Mouse (Mus musculus) cortical plate, adult 2 months (tissue): ENCODE measurements at regions not wholly inside any gene's neighbourhood (a gene's known extent, or its start where the extent isn't known, plus 50 kb on each side); places are given as distances from the start of the nearest gene placed in this dataset.

ENCODE experiments used
- H3K27ac ChIP-seq: fragments of 200-500 bp; 2 replicates; pipeline ENCODE4 v1.5.1; 2012; ENCODE audit warnings: low read length, control low read depth, inconsistent platforms; ENCODE audit not compliant: insufficient read depth
- H3K4me1 ChIP-seq: fragments of 200-500 bp; 2 replicates; pipeline ENCODE4 v1.6.1; 2011; ENCODE audit warnings: low read length; ENCODE audit not compliant: control insufficient read depth, insufficient read depth
- H3K4me3 ChIP-seq: fragments of 200-500 bp; 2 replicates; pipeline ENCODE4 v1.5.1; 2011; ENCODE audit warnings: mild to moderate bottlenecking, low read length, control low read depth; ENCODE audit not compliant: insufficient read depth
- CTCF ChIP-seq: fragments of 200-500 bp; IDR thresholded peaks from 2 replicates; pipeline ENCODE4 v1.5.1; 2011; ENCODE audit warnings: mild to moderate bottlenecking, control low read depth, low read length; ENCODE audit not compliant: insufficient read depth; ENCODE audit errors: extremely low read depth
- POLR2A ChIP-seq: fragments of 200-500 bp; IDR thresholded peaks from 2 replicates; pipeline ENCODE4 v1.6.1; 2011; ENCODE audit warnings: mild to moderate bottlenecking, low read length, control low read depth; ENCODE audit not compliant: insufficient read depth; ENCODE audit errors: extremely low read depth

DNA sequence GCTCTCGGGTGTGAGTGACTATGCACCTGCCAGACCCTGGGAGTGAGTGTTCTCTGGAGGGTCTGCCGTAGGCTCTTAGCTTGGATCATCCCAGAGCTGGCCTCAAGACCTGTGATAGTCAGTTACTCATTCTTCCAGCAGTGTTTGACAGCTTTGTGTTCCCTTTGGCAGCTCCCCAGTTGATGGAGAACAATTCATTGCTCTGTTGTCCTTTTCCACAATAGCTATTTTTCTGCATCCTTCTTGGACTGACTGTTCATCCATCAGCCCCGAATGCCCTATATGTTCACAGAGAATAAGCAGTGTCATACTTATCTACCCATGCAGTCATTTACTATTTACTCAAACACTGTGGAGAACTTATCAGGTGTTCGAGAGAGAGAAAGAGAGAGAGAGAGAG is 1368.5 kb downstream of the Gsdmc2 start:
- no peak for TF ChIP-seq CTCF
- TF ChIP-seq POLR2A, result no peak
- no peak overlapping the region for H3K27ac ChIP-seq
- no peak overlapping the region for H3K4me3 ChIP-seq
- H3K4me1 ChIP-seq, result no peaks in the 10 kb centered on the region

DNA sequence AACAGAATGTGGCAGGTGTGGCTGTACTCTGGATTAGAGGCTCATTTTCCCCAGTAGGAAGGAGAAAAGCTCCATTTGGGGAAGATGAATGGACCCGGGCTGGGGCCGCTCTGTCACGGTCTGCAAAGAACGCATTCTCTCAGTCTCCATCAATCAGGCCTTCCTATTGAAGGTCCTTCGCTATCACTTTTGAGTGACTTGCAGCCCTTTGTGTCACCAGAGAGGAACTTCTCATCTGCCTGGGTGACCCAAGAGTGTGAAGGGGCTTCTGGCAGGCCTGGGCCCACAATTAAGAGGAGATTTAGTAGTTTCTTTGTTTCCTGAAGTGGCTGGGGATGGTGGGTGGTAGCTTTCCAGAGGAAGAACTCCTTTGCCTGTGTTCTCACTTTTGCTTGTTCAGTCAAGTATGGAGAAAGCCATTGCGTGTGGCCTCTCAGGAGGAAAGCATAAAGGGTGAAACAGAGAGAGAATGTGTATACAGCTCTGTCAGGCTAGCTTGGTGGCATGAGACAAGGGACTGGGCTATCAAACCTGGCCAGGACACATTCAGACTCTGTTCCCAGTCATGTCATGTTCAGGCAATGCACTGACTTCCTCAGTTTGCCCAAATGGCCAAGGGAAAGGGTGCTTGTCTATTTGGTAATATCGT is 1374.2 kb downstream of the Gsdmc2 start:
- TF ChIP-seq CTCF, result no peak
- no peak for TF ChIP-seq POLR2A
- Histone ChIP-seq H3K4me3 (no peak overlapping the region), H3K4me1 (no peaks in the 10 kb centered on the region; the same call in 1 of the 2 replicates), H3K27ac (no peak overlapping the region)

DNA sequence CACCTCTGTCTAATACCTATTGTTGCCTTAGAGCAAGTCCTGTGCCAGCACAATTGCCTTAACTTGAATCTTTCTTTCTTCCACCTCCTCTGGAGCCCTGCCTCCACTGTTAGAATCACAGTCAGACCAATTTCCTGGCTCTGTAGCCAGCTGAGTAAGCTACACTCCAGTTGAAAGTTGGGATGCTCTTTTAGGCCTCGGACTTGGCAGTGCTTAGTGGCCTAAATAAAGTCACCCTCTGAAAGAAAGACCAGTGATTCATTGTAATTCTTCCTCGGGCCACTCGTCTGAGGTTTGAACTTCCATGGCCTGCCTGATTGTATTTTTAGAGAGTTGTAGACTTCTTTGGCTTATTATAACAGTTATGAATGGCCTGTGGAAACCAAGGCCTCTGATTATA is 1376.9 kb downstream of the Gsdmc2 start:
- Histone ChIP-seq H3K27ac (no peak overlapping the region), H3K4me3 (no peak overlapping the region), H3K4me1 (no peaks in the 10 kb centered on the region; the same call in 1 of the 2 replicates)
- no peak for TF ChIP-seq CTCF
- TF ChIP-seq POLR2A, result no peak

DNA sequence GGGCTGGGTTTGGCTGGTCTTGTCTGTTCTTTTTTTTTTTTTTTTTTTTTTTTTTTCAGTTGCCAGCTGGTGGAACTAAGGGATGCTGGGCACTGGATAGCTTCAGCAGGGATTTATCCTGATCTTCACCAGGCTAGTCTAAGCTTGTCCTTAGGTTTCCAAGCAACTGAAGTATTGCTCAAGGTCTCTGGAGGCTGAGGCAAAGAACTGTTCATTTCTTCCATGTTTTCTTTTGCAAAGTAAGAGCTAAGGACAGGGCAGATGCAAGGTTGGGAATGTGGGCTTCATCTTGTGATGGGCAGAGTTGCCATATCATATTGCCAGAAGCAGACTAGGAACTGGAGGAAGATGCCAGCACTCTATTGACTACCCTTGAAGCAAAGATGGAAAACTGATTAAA is 1378.1 kb downstream of the Gsdmc2 start:
- no peak for TF ChIP-seq CTCF
- TF ChIP-seq POLR2A, result no peak
- Histone ChIP-seq H3K4me1 (no peaks in the 10 kb centered on the region; the same call in 1 of the 2 replicates), H3K4me3 (no peak overlapping the region), H3K27ac (no peak overlapping the region)

DNA sequence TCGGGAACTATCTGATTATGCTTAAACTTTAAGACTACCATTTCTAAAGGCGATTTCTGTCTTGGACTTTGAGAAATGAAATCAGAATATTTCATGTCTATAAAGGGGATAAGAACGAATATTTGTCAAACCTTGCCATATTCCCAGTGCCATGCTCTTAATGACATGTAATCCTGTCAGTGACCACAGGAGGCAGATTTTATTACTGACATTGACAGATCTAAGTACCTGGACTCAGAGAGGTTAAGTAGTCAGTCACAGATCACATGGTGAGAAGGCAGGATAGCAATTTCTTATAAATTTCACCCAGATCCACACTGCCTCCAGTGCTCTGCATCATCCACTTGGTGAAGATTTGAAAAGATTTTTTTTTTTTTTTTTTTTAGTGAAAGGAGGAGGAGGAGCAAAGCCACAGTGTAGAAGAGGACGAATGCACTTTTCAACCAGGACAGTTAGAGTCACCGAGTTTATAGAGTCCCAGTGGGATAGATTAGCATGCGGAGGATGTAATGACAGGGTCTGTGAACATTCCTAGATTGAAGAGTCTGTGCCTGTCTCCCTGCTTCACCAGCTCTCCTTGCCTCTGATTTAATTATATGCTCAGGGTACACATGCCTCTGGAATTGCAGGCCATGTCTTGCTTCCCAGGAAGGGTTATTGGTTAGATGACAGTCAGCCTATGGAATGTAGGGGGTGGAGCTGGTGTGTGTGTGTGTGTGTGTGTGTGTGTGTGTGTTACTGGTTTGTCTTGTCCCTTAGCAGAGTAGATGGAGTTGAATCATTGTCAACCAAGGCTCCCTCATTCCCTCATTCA is 1379.7 kb downstream of the Gsdmc2 start:
- TF ChIP-seq CTCF, result no peak
- no peak for TF ChIP-seq POLR2A
- no peaks in the 10 kb centered on the region; the same call in 1 of the 2 replicates for H3K4me1 ChIP-seq
- H3K4me3 ChIP-seq, result no peak overlapping the region
- no peak overlapping the region for H3K27ac ChIP-seq

DNA sequence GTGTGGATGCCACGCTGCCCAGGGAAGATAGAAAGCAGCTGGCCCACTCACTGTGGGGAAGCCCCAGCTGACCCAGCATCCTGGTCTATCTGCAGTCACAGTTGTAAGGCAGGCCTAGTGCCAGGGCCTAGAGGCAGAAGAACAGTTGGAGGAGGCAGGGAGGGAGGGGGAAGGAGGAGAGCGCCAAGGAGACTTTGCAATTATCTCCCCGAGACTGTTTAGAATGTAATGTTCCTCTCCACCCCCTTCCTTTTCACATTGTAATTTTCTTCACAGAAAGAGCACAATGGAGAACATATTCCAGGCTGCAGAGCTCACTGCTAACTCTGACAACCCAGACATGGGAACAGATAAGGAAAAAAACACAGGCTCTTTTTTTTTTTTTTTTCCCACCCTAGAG is 1382.3 kb downstream of the Gsdmc2 start:
- no peak overlapping the region for H3K27ac ChIP-seq
- no peaks in the 10 kb centered on the region for H3K4me1 ChIP-seq
- TF ChIP-seq CTCF, result no peak
- no peak overlapping the region for H3K4me3 ChIP-seq

DNA sequence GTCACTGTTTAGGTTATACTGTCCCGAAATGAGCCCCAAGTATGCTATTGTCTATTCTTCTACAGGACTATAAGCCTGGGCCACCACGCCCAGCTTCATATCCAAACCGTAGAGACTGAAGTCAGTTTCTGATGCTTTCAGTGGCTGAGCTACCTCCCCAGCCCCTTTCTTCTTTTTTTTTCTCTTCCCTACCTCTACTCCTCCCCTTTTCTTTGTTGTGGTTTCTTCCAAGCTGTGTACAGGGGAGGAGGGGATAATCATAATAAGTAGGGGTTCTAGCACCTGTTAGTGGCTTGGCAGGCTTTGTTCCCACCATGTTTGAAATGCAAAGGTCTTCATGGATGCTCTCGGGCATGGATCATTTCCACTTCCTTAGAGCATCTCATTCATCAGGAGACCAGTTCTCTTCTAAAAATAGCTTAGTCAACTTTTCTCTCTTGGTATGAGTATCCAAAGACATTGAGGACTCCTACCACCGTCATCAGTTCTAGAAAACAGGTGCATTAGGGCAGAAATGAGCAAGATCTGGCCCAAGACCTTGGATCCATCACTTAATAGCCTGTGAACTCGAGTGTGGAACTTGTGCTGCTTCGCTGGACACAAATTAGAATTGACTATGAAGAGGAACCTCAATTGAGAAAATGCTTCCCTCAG is 1383.5 kb downstream of the Gsdmc2 start:
- Histone ChIP-seq H3K27ac (no peak overlapping the region), H3K4me1 (no peaks in the 10 kb centered on the region), H3K4me3 (no peak overlapping the region)
- TF ChIP-seq CTCF, result no peak
- no peak for TF ChIP-seq POLR2A

DNA sequence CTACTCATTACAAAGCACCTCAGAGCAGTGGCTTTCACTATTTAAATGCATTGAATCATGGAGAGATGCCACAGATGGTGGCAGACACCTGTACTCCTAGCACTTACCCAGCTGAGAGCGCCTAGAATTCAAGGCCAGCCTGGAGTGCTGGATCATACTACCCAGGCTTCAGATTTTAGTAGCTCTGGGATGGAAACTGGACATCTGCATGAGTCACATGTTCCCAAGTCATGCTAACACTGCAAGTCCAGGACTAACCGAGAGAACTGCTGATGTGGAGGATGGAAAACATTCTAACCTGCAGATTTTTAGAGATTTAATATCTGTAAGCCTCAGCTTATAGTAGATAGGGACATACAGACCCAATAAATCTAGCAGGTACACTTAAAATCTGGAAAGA is 1384.3 kb downstream of the Gsdmc2 start:
- no peak for TF ChIP-seq POLR2A
- Histone ChIP-seq H3K4me1 (no peaks in the 10 kb centered on the region), H3K27ac (no peak overlapping the region), H3K4me3 (no peak overlapping the region)

DNA sequence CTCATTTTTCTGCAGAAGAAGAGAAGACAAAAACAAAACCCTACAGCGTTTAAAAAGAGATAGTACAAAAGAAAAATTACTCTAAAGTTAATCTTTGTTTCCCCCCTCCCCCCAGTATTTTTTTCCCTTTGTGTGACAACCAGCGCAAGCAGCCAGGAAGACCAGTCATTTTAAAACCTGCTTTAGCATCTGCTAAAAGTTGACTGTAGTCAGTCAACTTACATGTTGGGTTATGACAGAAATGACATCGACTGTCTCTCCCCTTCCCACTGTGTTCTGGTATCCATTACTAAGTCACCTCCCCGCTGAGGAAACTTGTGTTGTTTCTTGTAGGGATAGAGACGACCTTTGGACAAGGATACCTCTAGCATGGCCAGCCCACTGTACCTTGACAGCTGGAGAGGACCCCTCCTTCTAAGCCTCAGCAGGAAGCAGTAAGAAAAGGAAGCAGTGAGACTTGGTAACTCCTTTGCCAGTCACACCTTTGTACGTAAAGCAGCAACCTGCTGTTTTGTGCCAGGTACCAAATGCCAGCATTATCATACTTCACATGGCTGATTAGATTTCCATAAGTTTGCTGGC is 1384.9 kb downstream of the Gsdmc2 start:
- Histone ChIP-seq H3K27ac (no peak overlapping the region), H3K4me1 (no peaks in the 10 kb centered on the region)
- TF ChIP-seq CTCF (no peak), POLR2A (no peak)

More for the DNA sequence above, 1384.9 kb downstream of the Gsdmc2 start:
- H3K4me3 ChIP-seq, result no peak overlapping the region
